Mouse (Mus musculus) ES-E14 (cell line): Measurements from ENCODE around the gene Nphs1. TPM values are rescaled to one million over a fixed set of nuclear protein-coding genes. Genes with fewer than 3 reads are reported as not detected.

Source experiments
- DNase-seq: peaks from one replicate; pipeline ENCODE4 v3.0.0-alpha.2; 2013; ENCODE audit warnings: low read depth, low spot score
- H3K27ac ChIP-seq: 2 replicates; pipeline ENCODE4 v1.5.1; 2012; ENCODE audit warnings: low read depth, mild to moderate bottlenecking, low read length, moderate library complexity, mixed read lengths; ENCODE audit not compliant: poor library complexity, insufficient read depth, severe bottlenecking
- H3K36me3 ChIP-seq: 2 replicates; pipeline ENCODE4 v1.6.1; 2012; ENCODE audit warnings: mild to moderate bottlenecking, low read length, moderate library complexity, mixed read lengths; ENCODE audit not compliant: control insufficient read depth, poor library complexity, insufficient read depth, severe bottlenecking
- H3K4me1 ChIP-seq, 2 experiments: fragments of 150-350 bp in 1 of 2; sonication (generic) in 1 of 2; 2 replicates each; pipeline ENCODE4 v1.6.1; 2012; ENCODE audit warnings: low read length in 2 of 2, mild to moderate bottlenecking in 1 of 2, mixed read lengths in 1 of 2; ENCODE audit not compliant: control insufficient read depth in 2 of 2, insufficient read depth in 2 of 2, poor library complexity in 1 of 2
- H3K4me3 ChIP-seq, 2 experiments: fragments of 150-350 bp in 1 of 2; sonication (generic) in 1 of 2; 2 replicates each; pipeline ENCODE4 v1.5.1; 2012; ENCODE audit warnings: low read length in 2 of 2, low read depth in 1 of 2, mild to moderate bottlenecking in 1 of 2, mixed read lengths in 1 of 2; ENCODE audit not compliant: insufficient read depth in 1 of 2, poor library complexity in 1 of 2, severe bottlenecking in 1 of 2
- H3K9ac ChIP-seq: 2 replicates; pipeline ENCODE4 v1.6.1; 2012; ENCODE audit warnings: low read depth, mild to moderate bottlenecking, low read length, mixed read lengths; ENCODE audit not compliant: poor library complexity, insufficient read depth, severe bottlenecking
- H3K9me3 ChIP-seq: fragments of 150-350 bp; sonication (generic); 2 replicates; pipeline ENCODE4 v1.6.1; 2012; ENCODE audit warnings: low read depth, mild to moderate bottlenecking, low read length; ENCODE audit not compliant: control insufficient read depth, insufficient read depth
- CHD2 ChIP-seq: IDR thresholded peaks from 2 replicates; pipeline ENCODE4 v1.6.1; 2014; ENCODE audit warnings: mild to moderate bottlenecking, low read depth, low read length, inconsistent platforms
- HCFC1 ChIP-seq: IDR thresholded peaks from 2 replicates; pipeline ENCODE4 v1.6.1; 2012; ENCODE audit warnings: low read length, inconsistent platforms, borderline replicate concordance; ENCODE audit not compliant: insufficient read depth
- MAFK ChIP-seq: IDR thresholded peaks from 2 replicates; pipeline ENCODE4 v1.6.1; 2014; ENCODE audit warnings: mild to moderate bottlenecking, low read depth, low read length, inconsistent platforms; ENCODE audit not compliant: insufficient read depth
- ZC3H11A ChIP-seq: IDR thresholded peaks from 2 replicates; pipeline ENCODE4 v1.6.1; 2012; ENCODE audit warnings: low read depth, mild to moderate bottlenecking, inconsistent platforms, low read length, borderline replicate concordance
- ZNF384 ChIP-seq: IDR thresholded peaks from 2 replicates; pipeline ENCODE4 v1.6.1; 2012; ENCODE audit warnings: low read depth, low read length, inconsistent platforms
- in situ Hi-C, 2 experiments: fragments of 600-800 bp; cut with MboI; formaldehyde crosslinking; loops; one replicate each; pipeline ENCODE4 v1.15.1; 2025; ENCODE audit warnings: low sequenced_read_pairs in 2 of 2, inconsistent platforms in 1 of 2; ENCODE audit not compliant: unreplicated experiment in 2 of 2
- total RNA-seq: library from RNA; depleted of rRNA; stranded (reverse); fragments of 300-350 nt; gene quantifications from 2 replicates; pipeline ENCODE4 v1.2.3, GENCODE M21; 2012

Gene Nphs1
- total RNA-seq, 1 experiment, result 45.7 TPM

DNA sequence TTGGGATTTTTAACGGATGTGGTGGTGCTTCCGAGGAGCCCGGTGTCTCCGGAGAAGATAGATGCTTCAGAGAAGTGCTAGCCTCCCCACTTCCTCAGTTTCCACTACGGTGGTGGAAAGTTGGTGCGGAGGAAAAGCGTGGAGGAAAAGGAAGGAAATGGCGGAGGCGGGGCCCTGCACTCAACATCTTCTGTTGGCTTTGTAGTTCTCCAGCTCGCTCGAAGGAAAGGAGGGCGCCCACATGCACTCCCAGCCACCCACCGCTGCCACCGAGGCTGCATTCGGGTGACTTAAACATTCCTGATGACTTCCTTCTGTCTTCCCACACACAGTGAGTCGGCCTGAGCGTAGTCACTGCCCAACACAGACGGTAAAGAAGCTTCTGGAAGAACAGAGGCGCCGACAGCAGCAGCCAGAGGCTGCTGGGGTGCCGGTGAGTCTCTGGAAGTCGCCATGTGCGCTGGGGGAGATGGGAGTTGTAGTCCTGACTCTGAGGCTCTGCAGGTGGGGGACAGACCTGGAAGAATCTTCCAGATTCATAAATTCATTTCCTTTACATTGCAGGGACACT, 35.0 kb upstream of the Nphs1 start:
- Histone ChIP-seq H3K27ac (no peak overlapping the region), H3K9me3 (no peaks in the 10 kb centered on the region), H3K36me3 (peaks cover 38% of the 10 kb centered on the region), H3K4me1 (peaks cover 0 to 1% of the 10 kb centered on the region in 2 experiments; a peak in 1 of 4 replicates), H3K9ac (peak overlapping the region; percentile 74), H3K4me3 (peak overlapping the region; percentile 79 to 86)
- DNase-seq, result no peak
- peak; percentile 84 for TF ChIP-seq HCFC1
- no peak for TF ChIP-seq CHD2
- in situ Hi-C loops, result no loop called here

GRCm38 (mm10) chr7:30429327-30429726, 28.8 kb upstream of the Nphs1 start:
- in situ Hi-C loops, result no loop called here
- TF ChIP-seq CHD2 (no peak), ZC3H11A (no peak), MAFK (no peak), HCFC1 (no peak), ZNF384 (no peak)
- peaks cover 34% of the 10 kb centered on the region for H3K36me3 ChIP-seq
- H3K9ac ChIP-seq, result no peak overlapping the region
- H3K9me3 ChIP-seq, result no peaks in the 10 kb centered on the region
- no peak overlapping the region for H3K4me3 ChIP-seq
- peaks cover 1 to 4% of the 10 kb centered on the region in 2 experiments; a peak in 2 of 4 replicates for H3K4me1 ChIP-seq
- DNase-seq, result no peak
- H3K27ac ChIP-seq, result no peak overlapping the region

GRCm38 (mm10) chr7:30430191-30430590, 27.9 kb upstream of the Nphs1 start:
- Histone ChIP-seq H3K36me3 (peaks cover 31% of the 10 kb centered on the region), H3K4me1 (peaks cover 1 to 7% of the 10 kb centered on the region in 2 experiments; a peak in 2 of 4 replicates), H3K9me3 (no peaks in the 10 kb centered on the region), H3K27ac (no peak overlapping the region), H3K4me3 (no peak overlapping the region), H3K9ac (no peak overlapping the region)
- DNase-seq, result no peak
- TF ChIP-seq ZC3H11A, result no peak
- TF ChIP-seq CHD2, result no peak
- no peak for TF ChIP-seq HCFC1
- no peak for TF ChIP-seq MAFK
- no peak for TF ChIP-seq ZNF384
- in situ Hi-C loops, result no loop called here

- no peak overlapping the region for H3K27ac ChIP-seq
- in situ Hi-C loops, result no loop called here
- DNase-seq, result no peak
- peaks cover 27% of the 10 kb centered on the region for H3K36me3 ChIP-seq
- H3K4me1 ChIP-seq, result peaks cover 1 to 9% of the 10 kb centered on the region in 2 experiments; a peak in 3 of 4 replicates
- TF ChIP-seq CHD2 (no peak), MAFK (peak; percentile 31; the same call in 1 of the 2 replicates), ZNF384 (no peak), ZC3H11A (0 out of 2 replicates have a peak, but pooled peaks have one; percentile 26), HCFC1 (no peak)
- H3K4me3 ChIP-seq, result no peak overlapping the region
- H3K9me3 ChIP-seq, result no peaks in the 10 kb centered on the region
- H3K9ac ChIP-seq, result no peak overlapping the region
These were observed 26.3 kb upstream of the Nphs1 start for GRCm38 (mm10) chr7:30431793-30432192.

DNA sequence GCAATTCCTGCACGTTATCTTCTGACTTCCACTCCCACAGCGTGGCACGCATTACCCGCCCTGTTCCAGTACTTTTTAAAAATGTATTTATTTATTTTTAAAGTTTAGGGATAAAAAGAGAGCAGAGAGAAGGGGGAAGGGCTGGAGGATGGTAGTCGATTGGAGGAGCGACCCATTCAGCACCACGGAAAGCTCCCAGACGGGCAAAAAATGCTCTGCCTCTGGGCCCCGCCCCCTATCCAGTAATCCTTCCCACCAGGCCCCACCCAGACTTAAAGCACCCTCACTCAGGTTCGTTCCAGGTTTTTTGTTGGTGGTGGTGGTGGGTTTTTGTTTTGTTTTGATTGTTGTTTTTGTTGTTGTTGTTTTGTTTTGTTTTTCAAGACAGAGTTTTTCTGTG, 23.9 kb upstream of the Nphs1 start:
- Histone ChIP-seq H3K4me3 (no peak overlapping the region), H3K4me1 (peaks cover 1 to 11% of the 10 kb centered on the region in 2 experiments; a peak in 3 of 4 replicates), H3K36me3 (peaks cover 10% of the 10 kb centered on the region), H3K9me3 (no peaks in the 10 kb centered on the region), H3K9ac (no peak overlapping the region), H3K27ac (peak overlapping the region; percentile 84)
- DNase-seq, result peak; percentile 75
- peak; percentile 90 for TF ChIP-seq ZNF384
- no peak for TF ChIP-seq CHD2
- no peak for TF ChIP-seq HCFC1
- 0 out of 2 replicates have a peak, but pooled peaks have one; percentile 16 for TF ChIP-seq MAFK
- no peak for TF ChIP-seq ZC3H11A
- in situ Hi-C loops, result no loop called here
